Mouse (Mus musculus): ENCODE data around the gene Zfpm1.

Zfpm1 gene

DNA sequence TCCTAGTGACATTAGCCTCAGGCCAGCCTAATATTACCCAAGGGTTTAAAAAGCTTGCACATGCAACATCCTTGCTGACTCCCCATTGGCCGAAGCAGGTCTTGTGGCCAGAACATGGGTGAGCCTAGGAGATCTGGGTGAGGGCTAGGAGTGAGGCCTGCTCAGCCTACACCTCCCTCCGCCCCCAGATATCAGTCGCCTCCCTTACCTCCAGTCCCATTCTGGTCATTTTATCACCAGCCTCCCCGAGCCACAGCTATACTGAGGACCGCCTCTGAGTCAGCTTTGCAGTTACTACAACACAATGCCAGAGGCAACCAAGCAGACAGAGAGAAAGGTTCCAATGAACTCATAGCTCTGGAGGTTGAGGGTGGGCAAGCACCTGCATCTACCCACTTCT is 5.6 kb upstream of the Zfpm1 start:
- DNase-seq, result no peak

DNA sequence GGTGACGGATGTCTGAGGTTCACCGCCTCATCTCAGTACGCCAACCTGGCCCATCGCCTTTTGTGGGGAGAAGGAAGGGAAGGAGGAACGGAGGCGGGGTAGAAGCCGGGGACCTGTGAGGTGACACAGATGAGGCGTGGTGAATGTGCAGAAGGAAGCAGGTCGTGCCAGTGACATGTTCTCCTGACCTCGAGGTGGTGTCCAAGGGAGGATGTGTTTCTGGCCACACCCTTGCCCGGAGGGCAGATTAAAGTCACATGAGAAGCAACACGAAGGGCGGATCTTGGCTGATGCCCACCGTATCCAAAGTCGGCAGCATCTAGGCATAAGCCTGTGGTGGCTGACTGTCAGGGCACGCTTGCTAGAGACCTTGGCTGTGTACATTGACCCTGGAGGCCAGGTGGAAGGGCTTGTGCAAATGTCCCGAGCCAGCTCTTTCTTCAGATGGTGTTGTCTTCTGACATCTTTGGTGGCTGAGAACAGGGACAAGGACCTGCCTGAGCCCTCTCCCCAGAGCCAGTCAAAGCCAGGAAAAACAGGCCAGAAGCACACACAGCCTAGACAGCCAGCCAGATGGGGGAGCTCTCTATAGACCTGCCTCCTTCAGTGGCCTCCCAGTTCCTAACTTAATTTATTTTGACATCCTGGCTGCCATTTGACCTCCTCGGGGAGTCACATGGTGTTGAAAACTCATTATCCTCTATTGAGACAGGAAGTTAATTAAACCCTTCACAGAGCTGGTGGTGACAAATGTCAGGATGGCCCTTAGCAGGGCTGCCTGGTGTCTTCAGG is 4.5 kb upstream of the Zfpm1 start:
- DNase-seq, result no peak

DNA sequence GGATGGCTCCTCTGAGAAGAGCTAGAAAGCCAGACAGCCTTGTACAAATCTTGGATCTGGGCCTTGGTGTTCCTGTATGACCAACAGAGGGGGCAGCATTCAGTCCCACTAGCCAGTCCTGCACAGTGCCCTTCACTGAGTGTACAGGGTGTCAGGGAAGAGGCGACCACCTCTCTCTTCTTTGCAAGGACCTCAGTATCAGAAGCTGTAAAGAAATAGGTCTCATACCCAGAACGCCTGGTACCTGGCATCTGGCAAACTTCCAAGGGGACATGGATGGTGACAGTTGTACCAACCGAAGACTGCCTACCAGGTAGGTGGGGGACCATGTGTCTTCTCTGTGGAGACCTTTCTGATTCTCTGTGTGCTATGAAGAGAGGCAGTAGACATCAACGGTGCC is 1.8 kb upstream of the Zfpm1 start:
- no peak for DNase-seq

GRCm38 (mm10) chr8:122280588-122281316 is 1.2 kb upstream of the Zfpm1 start:
- DNase-seq, result no peak

GRCm38 (mm10) chr8:122281317-122282034 is 465 bp upstream of the Zfpm1 start:
- peak; percentile 98 for DNase-seq

DNA sequence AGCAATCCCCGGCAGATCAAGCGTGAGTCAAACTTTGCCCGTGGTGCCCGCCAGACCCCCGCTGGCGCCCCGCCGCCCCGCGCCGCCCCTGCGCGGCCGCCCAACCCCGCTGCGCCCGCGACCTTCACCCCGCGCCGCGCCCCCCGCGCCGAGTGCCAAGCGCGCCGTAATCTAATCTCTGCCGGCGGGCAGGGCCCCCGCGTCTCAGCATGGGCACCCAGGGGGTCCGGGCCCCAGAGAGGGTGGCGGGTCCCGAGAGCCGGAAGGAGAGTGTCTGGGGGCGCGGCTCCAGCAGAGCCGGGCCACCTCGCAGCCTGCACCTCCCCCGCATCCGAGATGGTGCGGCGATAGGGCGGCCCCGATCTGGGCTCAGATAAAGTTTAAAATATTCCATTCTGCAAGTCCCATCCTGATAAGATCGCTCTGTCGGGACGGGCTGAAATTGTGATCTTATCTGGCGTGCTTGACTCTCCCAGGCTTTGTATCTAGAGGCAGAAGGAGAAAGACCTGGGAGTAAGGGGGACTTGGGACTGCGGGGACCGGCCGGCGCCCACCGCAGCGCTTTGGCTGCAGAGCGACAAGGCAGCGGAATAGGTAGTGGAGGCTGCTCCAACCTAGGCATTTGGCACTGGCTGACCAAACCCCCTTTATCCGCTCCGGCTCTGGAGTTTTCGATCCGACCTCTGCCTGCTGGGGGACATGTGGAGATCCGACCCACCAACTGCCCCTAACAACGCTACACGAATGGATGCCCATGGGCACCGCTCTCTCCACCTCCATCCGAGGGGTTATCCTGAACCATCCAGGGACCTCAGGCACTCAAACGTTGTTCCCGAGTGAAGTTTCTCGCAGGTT is 787 bp downstream of the Zfpm1 start:
- no peak for DNase-seq

DNA sequence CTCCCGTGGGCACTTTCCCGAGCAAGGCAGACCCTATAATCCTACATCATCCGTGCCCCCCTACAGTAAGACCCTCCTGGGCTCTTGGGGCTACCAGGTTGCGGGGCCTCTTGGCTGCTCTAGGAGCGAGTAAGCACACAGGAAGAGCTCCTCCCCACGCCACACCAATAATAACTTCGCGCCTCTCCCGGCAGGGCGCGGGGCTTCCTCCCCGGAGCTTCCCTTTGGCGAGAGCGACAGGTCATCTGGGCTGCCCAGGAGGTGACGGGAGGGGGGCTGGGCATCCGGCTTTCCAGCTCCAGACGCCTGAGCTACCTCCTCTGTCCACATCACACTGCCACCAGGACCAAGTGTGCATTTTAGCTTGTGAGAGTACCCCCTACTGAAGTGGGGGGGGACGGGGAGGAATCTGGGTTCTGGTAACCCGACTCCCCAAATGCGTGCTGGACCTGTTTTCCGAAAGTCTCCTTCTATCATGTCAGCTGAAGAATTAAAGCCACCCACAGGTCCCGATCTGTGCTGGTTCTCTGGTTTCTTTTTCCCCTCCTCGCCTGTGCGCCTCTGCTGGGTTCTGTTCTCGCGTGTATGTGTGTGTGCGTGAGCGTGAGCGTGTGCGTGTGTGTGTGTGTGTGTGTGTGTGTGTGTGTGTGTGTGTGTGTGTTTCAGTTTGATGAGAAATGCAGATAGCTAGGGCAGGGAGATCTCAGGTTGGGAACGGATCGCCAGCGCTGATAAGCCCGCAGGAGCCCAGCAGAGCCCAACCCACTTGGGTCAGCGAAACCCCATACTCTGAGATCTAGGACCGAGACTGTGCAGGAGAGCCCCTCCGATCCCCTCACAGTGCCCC is 1.6 kb downstream of the Zfpm1 start:
- peak; percentile 59 for DNase-seq

DNA sequence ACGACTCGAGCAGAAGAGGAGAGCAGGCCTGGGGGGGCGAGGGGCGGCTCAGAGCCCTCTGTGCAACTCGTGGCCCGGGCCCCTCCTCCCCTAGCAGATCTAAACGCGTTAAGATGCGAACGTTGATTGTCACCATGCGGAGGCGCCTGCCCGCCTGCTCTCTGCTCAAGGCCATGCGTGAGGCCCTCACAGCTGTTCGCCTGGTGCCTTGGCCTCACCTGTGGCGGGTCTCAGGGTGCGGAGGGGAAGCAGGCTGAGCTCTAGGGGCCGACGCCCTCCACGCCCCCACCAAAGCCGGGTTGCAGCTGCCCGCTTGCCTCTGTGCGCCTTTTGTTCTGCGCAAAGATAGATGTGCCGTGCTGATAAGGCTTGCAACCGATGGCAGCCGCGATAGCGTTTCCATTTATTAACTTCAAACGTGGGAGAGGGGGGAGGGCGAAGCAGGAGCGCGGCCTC is 2.3 kb downstream of the Zfpm1 start:
- no peak for DNase-seq

DNA sequence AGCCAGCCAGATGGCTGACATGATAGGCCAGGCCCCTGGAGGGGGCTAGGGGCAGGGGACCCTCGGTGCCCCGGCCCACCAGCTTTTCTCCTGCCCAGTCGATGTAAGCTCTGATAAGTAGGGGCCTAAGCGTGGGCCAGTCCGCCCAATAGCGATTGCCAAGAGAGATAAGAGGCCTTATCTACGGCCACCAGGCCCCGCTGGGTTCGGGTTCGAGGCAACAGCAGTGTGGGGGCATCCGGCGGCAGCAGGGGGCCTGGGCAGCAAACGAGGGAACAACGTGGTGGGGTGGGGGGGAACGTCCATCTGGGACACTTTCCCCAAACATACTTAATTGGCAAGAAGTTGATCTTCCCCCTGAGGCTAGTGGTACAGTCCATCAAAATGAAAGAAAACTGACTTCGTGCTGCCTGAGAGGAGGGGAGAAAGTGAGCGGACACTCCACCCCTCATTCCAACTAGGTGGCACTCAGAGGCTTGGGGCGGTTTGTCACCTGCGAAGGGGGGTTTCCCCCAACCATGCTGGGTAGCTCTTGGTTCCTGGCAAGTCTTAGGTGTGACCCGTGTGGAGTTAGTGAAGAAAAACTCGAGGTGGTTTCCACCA is 2.8 kb downstream of the Zfpm1 start:
- DNase-seq, result no peak

GRCm38 (mm10) chr8:122285727-122286126 is 3.8 kb downstream of the Zfpm1 start:
- DNase-seq, result no peak

GRCm38 (mm10) chr8:122286899-122287298 is 5.0 kb downstream of the Zfpm1 start:
- no peak for DNase-seq

GRCm38 (mm10) chr8:122287742-122288141 is 5.8 kb downstream of the Zfpm1 start:
- DNase-seq, result no peak

DNA sequence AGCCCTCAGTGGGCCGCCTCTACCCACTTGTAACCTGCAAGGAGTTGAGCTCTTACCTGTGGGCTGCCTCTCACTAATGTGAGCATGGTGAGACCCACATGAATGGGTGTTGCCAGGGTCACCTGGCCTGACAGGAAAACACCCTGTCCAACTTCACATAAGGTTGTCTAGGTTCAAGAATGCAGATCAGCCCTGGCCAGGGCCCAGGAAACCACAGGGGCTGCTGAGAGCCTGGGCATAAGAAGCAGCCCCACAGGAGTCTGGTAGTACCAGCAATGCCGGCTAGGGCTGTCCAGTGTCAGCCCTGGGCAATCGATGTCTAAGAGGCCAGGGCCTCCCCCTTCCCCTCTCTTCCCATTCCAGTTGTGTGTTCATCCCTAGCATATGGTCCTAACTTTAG is 6.4 kb downstream of the Zfpm1 start:
- DNase-seq, result no peak

DNA sequence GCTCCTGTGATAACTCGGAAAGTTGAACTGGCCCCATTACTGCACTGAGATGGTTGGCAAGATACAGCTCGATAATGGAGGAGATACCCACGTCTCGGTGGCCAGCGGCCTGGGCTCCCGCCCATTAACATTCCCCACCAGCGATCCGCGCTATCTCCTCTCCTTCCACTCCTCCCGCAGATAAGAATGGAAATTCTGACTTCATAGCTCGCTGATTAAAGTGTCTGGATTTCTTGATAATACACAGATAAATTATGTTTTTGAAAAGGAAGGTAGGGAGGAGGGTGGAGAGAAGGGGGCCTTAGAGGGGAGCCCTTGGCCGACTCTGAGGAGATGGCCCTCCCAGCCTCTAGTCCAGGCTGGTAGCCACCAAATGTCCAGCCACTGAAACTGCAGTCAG is 9.1 kb downstream of the Zfpm1 start:
- DNase-seq, result no peak

DNA sequence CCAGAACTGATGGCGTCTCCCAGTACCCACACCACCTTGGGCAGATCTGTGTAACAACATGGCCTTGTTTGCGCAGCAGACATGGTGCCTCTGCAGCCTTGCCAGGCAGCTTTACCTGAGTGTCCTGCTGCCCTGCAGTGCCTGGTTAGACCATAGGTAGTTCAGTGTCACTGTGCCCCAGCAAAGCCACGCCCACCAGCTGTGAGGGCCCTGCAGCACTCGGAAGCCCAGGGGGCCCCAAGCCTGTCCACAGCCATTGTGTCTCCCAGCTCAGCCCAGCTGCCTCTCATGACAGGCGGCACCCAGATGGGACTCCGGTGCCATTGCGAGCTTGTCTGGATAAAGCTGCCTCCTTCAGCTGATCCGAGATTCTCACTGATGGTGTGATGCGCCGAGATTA is 9.6 kb downstream of the Zfpm1 start:
- no peak for DNase-seq

DNA sequence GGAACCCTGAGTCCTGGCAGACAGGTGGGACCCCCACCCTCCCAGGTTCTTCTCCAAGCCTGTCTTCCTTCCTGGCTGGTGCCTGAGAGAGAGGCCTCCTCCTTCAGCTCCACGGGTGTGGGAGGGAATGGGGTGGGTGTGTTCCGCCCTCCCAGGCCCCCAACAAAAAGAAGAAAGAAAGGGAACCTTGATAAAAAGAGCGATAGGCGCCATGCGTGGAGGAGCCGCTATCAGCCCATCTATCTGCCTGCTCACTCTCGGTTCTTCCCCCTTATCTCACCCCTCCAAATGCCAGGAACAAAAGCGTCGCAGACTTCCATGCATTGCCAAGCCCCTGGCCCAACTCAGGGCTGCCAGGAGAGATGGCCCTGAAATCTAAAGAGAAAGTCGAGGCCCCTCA is 11.5 kb downstream of the Zfpm1 start:
- DNase-seq, result no peak

DNA sequence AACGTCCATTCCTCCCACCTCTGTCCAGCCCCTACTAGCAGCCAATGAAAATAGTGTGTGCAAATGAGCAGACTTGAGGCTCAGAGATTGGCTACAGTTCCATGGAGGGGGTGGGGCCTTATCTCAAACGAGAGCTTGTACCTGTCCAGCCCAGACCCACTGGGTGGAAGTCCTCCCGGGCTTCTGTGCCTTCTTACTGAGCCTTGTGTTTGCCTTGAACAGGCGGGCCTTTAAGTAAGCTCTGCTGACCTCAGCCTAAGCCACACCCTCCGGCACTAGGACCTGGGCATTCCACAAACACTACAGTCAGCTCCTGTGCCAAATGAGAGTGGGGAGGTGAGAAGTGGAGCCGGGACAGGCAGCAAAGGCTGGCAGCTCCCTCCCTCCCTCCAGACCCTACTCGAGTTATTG is 12.3 kb downstream of the Zfpm1 start:
- no peak for DNase-seq

DNA sequence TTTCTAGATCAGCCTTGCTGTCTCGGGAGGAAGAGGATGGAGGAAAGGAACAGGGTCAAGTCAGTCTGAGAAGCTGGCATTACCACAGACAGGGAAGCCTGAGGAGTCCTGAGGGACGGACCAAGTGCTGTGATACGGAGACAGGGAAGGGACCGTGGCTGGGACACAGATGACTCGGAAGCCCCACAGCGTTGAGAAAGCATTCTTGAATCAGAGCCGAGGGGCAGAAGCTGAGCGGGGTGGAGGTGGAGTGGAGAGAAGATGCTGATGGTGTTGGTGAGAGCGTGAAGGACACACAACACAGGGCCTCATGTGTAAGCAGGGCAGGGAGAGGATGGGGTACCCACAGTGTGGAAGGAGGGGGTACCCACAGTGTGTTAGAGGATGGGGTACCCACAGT is 13.4 kb downstream of the Zfpm1 start:
- DNase-seq, result no peak

DNA sequence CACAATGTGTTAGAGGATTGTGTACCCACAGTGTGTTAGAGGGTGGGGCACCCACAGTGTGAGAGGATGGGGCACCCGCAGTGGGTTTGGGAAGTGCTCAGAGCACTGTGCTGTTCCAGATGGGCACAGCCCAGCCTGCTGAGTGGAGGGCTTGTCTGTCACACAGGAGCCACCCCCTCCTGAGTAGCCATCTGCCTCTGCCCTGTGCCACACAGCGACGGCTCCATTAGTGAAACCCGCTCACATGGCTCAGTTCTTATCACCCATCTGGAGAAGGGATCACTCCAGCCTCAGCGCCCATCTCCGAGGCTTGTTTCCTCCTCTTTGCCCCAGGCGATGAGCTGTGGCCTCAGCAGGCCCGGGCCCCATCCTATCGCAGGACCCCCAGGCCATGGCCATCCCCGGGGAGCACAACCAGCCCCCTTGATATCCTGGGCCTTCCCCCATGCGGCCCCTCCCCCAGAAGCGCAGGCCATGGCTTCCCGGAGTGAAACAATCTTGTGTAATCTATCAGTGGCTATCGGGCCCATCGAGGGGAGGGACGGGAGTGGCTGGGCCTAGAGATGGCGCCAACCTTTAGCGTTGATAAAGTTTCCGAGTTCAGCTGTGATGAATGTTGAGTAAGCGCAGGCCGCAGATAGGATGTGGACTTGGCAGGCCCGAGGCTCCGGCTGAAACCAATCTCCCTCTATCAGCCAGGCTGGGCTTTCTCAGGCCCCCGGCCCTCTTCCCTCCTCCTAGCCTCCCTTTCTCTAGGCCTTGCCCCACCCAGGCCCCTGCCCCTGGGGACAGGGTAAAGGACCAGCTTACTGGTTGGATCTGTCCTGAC is 14.4 kb downstream of the Zfpm1 start:
- no peak for DNase-seq

GRCm38 (mm10) chr8:122299581-122300254 is 17.8 kb downstream of the Zfpm1 start:
- no peak for DNase-seq
